Mouse (Mus musculus) CD4-positive naive resting alpha-beta T cell, adult 76 days (primary cell): ENCODE measurements around the gene Samhd1. TPM values are rescaled to one million over a fixed set of nuclear protein-coding genes. Genes with fewer than 3 reads are reported as not detected.

Experiments used
- total RNA-seq: library from RNA; stranded (reverse); gene quantifications from one replicate; pipeline ENCODE4 v1.2.4, GENCODE M21; 2023

The Samhd1 gene
- total RNA-seq: 358 TPM

DNA sequence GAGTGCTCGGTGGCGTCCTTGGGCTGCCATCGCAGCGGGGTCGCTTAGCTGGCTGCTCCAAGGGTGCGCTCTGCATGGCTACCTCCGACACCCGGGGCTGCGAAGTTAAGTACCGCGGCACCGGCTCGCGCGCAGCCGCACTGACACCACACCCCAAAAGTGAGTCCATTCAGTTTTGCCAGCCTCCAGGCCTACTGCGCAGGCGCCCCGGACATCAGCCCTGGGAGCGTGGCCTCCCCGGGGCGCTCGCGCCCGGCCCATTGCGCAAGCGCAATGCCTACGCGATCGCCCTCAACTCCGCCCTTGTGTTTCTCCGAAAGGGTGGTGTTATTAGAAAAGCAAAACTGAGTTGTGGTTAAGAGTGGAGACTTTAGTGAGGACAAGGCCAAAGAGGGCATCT lies at the start of gene Samhd1:
Samhd1 (minus strand) TSS at position 252 of the 400 bp plus-strand sequence.

GRCm38 (mm10) chr2:157086796-157087195 lies 48.3 kb downstream of the Samhd1 start, which contains the start of gene Tldc2:
TSS of gene Tldc2 (plus strand) at chr2:157087055.

DNA sequence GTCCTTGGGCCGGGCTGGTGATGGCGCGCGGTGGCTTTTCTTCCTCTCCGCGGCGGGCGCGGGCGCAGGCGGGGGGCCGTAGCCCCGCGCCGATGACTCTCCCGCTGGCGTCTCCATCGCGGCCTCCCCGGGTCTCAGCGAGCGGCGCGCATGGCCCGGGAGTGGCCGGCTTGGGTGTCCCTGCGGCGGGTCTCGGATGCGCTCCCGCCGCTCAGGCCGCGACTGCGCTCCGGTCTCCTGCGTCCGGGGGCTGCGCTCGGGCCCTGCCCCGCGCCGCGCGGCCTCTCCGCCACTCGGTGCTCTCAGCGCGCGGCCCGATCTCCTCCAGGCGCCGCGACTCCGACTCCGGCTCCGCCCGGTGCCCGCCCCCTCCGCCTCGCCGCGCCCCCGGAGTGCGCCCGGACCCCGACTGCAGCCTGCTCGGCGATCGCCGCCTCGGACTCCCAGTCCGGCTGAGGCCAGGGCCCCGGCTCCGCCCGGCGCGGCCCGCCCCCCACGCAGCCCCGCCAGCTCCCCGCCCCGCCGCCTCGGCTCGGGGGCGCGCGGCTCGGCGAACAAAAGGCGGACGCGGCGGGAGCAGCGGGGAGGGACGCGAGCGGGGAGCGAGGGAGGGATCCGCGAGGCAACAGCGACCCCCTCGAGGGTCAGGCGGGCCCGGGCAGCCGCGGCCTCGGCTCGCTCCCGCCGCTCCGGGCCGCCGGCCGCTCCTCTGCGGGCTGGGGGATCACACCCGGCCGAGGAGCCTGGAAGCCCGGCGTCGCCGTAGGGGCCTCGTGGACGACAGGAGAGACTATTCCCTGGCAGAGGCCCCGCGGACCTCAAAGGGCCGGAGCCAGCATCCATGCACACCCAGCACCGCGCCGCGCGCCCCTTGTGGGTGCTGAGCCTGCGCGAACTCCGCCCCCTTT lies 56.0 kb downstream of the Samhd1 start, which contains the start of gene Soga1:
Soga1 (minus strand) TSS at position 462 of the 908 bp plus-strand sequence.

Other genes with a start within 250 kb of the Samhd1 start
- 21.7 TPM for gene Sla2, start 248.1 kb downstream of the Samhd1 start, total RNA-seq
- gene Ndrg3, start 143.2 kb downstream of the Samhd1 start, total RNA-seq: 75.4 TPM
- gene Dsn1, start 128.1 kb downstream of the Samhd1 start, total RNA-seq: 10.9 TPM
- 0.47 TPM for gene Soga1, start 56.0 kb downstream of the Samhd1 start, total RNA-seq
- not detected for gene Tldc2, start 48.2 kb downstream of the Samhd1 start, total RNA-seq
- 27.4 TPM for gene Rbl1, start 69.3 kb upstream of the Samhd1 start, total RNA-seq
- gene Rpn2, start 143.8 kb upstream of the Samhd1 start, total RNA-seq: 109 TPM
- gene Mroh8, start 144.3 kb upstream of the Samhd1 start, total RNA-seq: not detected
- not detected for gene Ghrh, start 212.2 kb upstream of the Samhd1 start, total RNA-seq
- 22.8 TPM for gene Manbal, start 232.3 kb upstream of the Samhd1 start, total RNA-seq